Mouse (Mus musculus): ENCODE measurements around the gene C5ar2. TPM values are rescaled to one million over a fixed set of nuclear protein-coding genes. Genes with fewer than 3 reads are reported as not detected.

C5ar2 gene
- total RNA-seq, 2 experiments from 2014 or later = 0.93 to 1.1 TPM

- no peak for DNase-seq
- intact Hi-C loops (cut with DNase I) = no loop called here
Measured at GRCm38 (mm10) chr7:16202756-16203504, 41.0 kb downstream of the C5ar2 start.

GRCm38 (mm10) chr7:16201136-16201535 is 42.8 kb downstream of the C5ar2 start:
- intact Hi-C loops (cut with DNase I) = no loop called here
- DNase-seq = no peak

GRCm38 (mm10) chr7:16198540-16198939 is 45.4 kb downstream of the C5ar2 start:
- DNase-seq = no peak
- intact Hi-C loops (cut with DNase I) = no loop called here

GRCm38 (mm10) chr7:16197166-16197565 is 46.8 kb downstream of the C5ar2 start:
- DNase-seq = no peak
- intact Hi-C loops (cut with DNase I) = no loop called here

- no peak for DNase-seq
- intact Hi-C loops (cut with DNase I) = no loop called here
Measured at GRCm38 (mm10) chr7:16196616-16197015, 47.3 kb downstream of the C5ar2 start.

- no peak for DNase-seq
- intact Hi-C loops (cut with DNase I) = loop anchor here (5.0 kb wide), 1 partner anchor 179 kb away; no protein-coding TSS in a partner anchor
Measured at GRCm38 (mm10) chr7:16193702-16194101, 50.3 kb downstream of the C5ar2 start.

- DNase-seq = peak; percentile 77 to 84
- intact Hi-C loops (cut with DNase I) = loop anchor here (1.0 to 5.0 kb wide), 2 partner anchors 71 to 180 kb away; no protein-coding TSS in a partner anchor
Measured at GRCm38 (mm10) chr7:16192315-16192714, 51.6 kb downstream of the C5ar2 start.

GRCm38 (mm10) chr7:16187494-16187893 is 56.5 kb downstream of the C5ar2 start:
- intact Hi-C loops (cut with DNase I) = no loop called here

More at GRCm38 (mm10) chr7:16187494-16187893, 56.5 kb downstream of the C5ar2 start:
- DNase-seq = no peak

Other genes with a start within 250 kb of the C5ar2 start
- 1 to 10 TPM; 9.1 to 9.7 TPM for gene Bicra, start 196.2 kb downstream of the C5ar2 start, total RNA-seq (2021)
- gene Zfp541, start 182.3 kb downstream of the C5ar2 start, total RNA-seq (2021) = not detected
- 10 to 100 TPM; 86.1 to 99.9 TPM for gene Napa, start 145.7 kb downstream of the C5ar2 start, total RNA-seq (2021)
- 10 to 100 TPM; 24.9 to 28.0 TPM for gene Kptn, start 124.3 kb downstream of the C5ar2 start, total RNA-seq (2021)
- under 1 TPM; 0.63 to 0.84 TPM for gene Slc8a2, start 114.3 kb downstream of the C5ar2 start, total RNA-seq (2021)
- 1 to 10 TPM; 3.8 to 5.4 TPM for gene Meis3, start 69.1 kb downstream of the C5ar2 start, total RNA-seq (2021)
- gene Dhx34, start 22.1 kb downstream of the C5ar2 start, total RNA-seq (2021) = 10 to 100 TPM in 1 of 2 experiments, 1 to 10 TPM in 1; 8.7 to 11.1 TPM
- gene C5ar1, start 15.4 kb upstream of the C5ar2 start, total RNA-seq (2021) = 1 to 10 TPM; 5.2 to 5.8 TPM
- 10 to 100 TPM; 14.6 to 14.9 TPM for gene Inafm1, start 29.5 kb upstream of the C5ar2 start, total RNA-seq (2021)
- 10 to 100 TPM; 32.1 to 39.4 TPM for gene Ccdc9, start 42.6 kb upstream of the C5ar2 start, total RNA-seq (2021)
- 1 to 10 TPM; 7.9 to 8.7 TPM for gene Bbc3, start 64.2 kb upstream of the C5ar2 start, total RNA-seq (2021)
- gene Sae1, start 143.7 kb upstream of the C5ar2 start, total RNA-seq (2021) = 10 to 100 TPM; 41.8 to 47.6 TPM
- 10 to 100 TPM; 29.5 to 30.1 TPM for gene Zc3h4, start 156.8 kb upstream of the C5ar2 start, total RNA-seq (2021)
- 10 to 100 TPM; 85.0 to 86.8 TPM for gene Tmem160, start 208.6 kb upstream of the C5ar2 start, total RNA-seq (2021)
- not detected for gene Npas1, start 233.6 kb upstream of the C5ar2 start, total RNA-seq (2021)